Mouse (Mus musculus) C2C12 (cell line): ENCODE results near the gene Plce1.

Experiments
- CTCF ChIP-seq: IDR thresholded peaks from one replicate; pipeline ENCODE4 v1.5.1; 2011; ENCODE audit not compliant: control insufficient read depth, insufficient read depth, insufficient read length
- MAX ChIP-seq: IDR thresholded peaks from one replicate; pipeline ENCODE4 v1.6.1; 2011; ENCODE audit warnings: mild to moderate bottlenecking, control low read depth
- MYOD1 ChIP-seq: IDR thresholded peaks from one replicate; pipeline ENCODE4 v1.6.1; 2011; ENCODE audit warnings: low read depth; ENCODE audit not compliant: control insufficient read depth, insufficient read length
- MYOG ChIP-seq: IDR thresholded peaks from one replicate; pipeline ENCODE4 v1.6.1; 2011; ENCODE audit not compliant: control insufficient read depth, insufficient read length; ENCODE audit errors: extremely low read depth
- USF1 ChIP-seq: IDR thresholded peaks from one replicate; pipeline ENCODE4 v1.6.1; 2011; ENCODE audit warnings: low read depth, mild to moderate bottlenecking, control low read depth, moderate library complexity

DNA sequence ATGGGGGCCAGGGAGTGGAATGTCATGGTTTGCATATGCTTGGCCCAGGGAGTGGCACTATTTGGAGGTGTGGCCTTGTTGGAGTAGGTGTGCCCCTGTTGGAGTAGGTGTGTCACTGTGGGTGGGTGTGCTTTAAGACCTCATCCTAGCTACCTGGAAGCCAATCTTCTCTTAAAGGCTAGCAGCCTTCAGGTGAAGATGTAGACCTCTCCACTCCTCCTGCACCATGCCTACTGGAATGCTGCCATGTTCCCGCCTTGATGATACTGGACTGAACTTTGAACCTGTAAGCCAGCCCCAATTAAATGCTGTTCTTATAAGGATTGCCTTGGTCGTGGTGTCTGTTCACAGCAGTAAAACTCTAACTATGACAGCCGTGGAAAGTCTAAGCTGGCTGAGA is 158.1 kb downstream of the Plce1 start:
- no peak for TF ChIP-seq USF1
- TF ChIP-seq MAX = no peak
- TF ChIP-seq CTCF = no peak
- no peak for TF ChIP-seq MYOD1
- TF ChIP-seq MYOG = no peak
